Mouse (Mus musculus) liver, embryonic 13.5 days (tissue): Measurements from ENCODE around the gene Odaph. TPM values are rescaled to one million over a fixed set of nuclear protein-coding genes. Genes with fewer than 3 reads are reported as not detected.

Source experiments
- ATAC-seq: fragments of 200-750 bp; cut with Nextera tagmentation; 2 replicates; pipeline ENCODE4 v1.8.0; 2017; ENCODE audit warnings: low read depth, mild to moderate bottlenecking, moderate number of reproducible peaks, moderate library complexity
- DNase-seq: peaks from one replicate; pipeline ENCODE4 v3.0.0; 2022
- H3K27ac ChIP-seq: fragments of 300-500 bp; sonication (generic); 2 replicates; pipeline ENCODE4 v1.5.1; 2015; ENCODE audit warnings: moderate library complexity, mild to moderate bottlenecking, inconsistent platforms
- H3K27me3 ChIP-seq: fragments of 300-500 bp; sonication (generic); 2 replicates; pipeline ENCODE4 v1.6.1; 2015; ENCODE audit warnings: mild to moderate bottlenecking, inconsistent platforms
- H3K36me3 ChIP-seq: fragments of 300-500 bp; sonication (generic); 2 replicates; pipeline ENCODE4 v1.6.1; 2015; ENCODE audit warnings: mild to moderate bottlenecking, inconsistent platforms
- H3K4me1 ChIP-seq: fragments of 300-500 bp; sonication (generic); replicated peaks from 2 replicates; pipeline ENCODE4 v1.6.1; 2015; ENCODE audit warnings: inconsistent platforms
- H3K4me2 ChIP-seq: fragments of 300-500 bp; sonication (generic); 2 replicates; pipeline ENCODE4 v1.6.1; 2015; ENCODE audit warnings: inconsistent platforms, mild to moderate bottlenecking, moderate library complexity
- H3K4me3 ChIP-seq: fragments of 300-500 bp; sonication (generic); replicated peaks from 2 replicates; pipeline ENCODE4 v1.5.1; 2015; ENCODE audit warnings: mild to moderate bottlenecking, inconsistent platforms
- H3K9ac ChIP-seq: fragments of 300-500 bp; sonication (generic); 2 replicates; pipeline ENCODE4 v1.6.1; 2015; ENCODE audit warnings: mild to moderate bottlenecking, inconsistent platforms
- H3K9me3 ChIP-seq: fragments of 300-500 bp; sonication (generic); replicated peaks from 2 replicates; pipeline ENCODE4 v1.6.1; 2016; ENCODE audit warnings: inconsistent platforms
- WGBS: fragments of 180-500 bp; shearing (Covaris S2); methylation state at CpG from one replicate; pipeline ENCODE4 v1.1.7; 2015; ENCODE audit not compliant: insufficient replicate concordance; 5-methylcytosine and 5-hydroxymethylcytosine counted together
- polyA plus RNA-seq: library from polyadenylated mRNA; unstranded; fragments of >200 nt; fragmentation: Nextera tagmentation; extraction: Ambion mirVana; gene quantifications from 2 replicates; pipeline ENCODE4 v1.2.1, GENCODE M21; 2015

Gene Odaph
- polyA plus RNA-seq, 1 experiment from 2014 or later = not detected

GRCm38 (mm10) chr5:91962639-91963440 is 24.4 kb upstream of the Odaph start, which contains the start of gene Rchy1:
Rchy1 (minus strand) TSS chr5:91963068.
- Histone ChIP-seq H3K4me2 (peak within 1 kb of the TSS; percentile 81), H3K9me3 (no peaks in the 10 kb centered on the region), H3K27ac (peak within 1 kb of the TSS; percentile 96), H3K4me3 (peak within 1 kb of the TSS; percentile 83), H3K27me3 (no peaks in the 10 kb centered on the region), H3K36me3 (peaks cover 11% of the 10 kb centered on the region), H3K4me1 (peaks cover 42% of the 10 kb centered on the region), H3K9ac (peak within 1 kb of the TSS; percentile 90)
- ATAC-seq (peak; percentile 90), DNase-seq (peak; percentile 92)
- WGBS = under 1% methylated on average over 65 of the region's 65 CpGs

DNA sequence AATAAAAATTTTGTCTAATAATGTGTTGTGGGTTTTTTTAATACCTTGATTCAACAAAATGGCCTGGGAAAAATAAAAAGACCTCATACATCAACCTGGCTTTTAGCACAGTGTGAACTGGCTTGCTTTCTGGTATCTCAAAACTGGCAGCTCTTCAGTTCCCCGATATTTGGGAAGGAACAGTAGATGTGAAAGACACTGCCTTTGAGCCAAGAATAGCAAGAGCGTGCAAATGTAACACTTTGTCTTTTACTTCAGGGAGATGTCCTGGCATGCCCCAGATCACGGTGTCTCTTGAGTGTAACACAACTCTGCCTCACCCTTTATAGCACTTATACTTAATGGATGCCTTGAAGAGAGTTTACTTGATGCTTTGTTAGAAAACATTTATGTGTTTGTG is 15.2 kb upstream of the Odaph start:
- 72% methylated on average over 3 of the region's 3 CpGs for WGBS
- Histone ChIP-seq H3K27me3 (no peaks in the 10 kb centered on the region), H3K27ac (no peak overlapping the region), H3K36me3 (0 out of 2 replicates have a peak, but pooled peaks cover 4% of the 10 kb centered on the region), H3K4me3 (no peak overlapping the region), H3K9me3 (no peaks in the 10 kb centered on the region), H3K9ac (no peak overlapping the region), H3K4me1 (no peaks in the 10 kb centered on the region), H3K4me2 (no peak overlapping the region)
- no peak for DNase-seq
- ATAC-seq = no peak

GRCm38 (mm10) chr5:91974002-91974401 is 13.3 kb upstream of the Odaph start:
- Histone ChIP-seq H3K36me3 (0 out of 2 replicates have a peak, but pooled peaks cover 4% of the 10 kb centered on the region), H3K4me3 (no peak overlapping the region), H3K9me3 (no peaks in the 10 kb centered on the region), H3K4me2 (no peak overlapping the region), H3K4me1 (no peaks in the 10 kb centered on the region), H3K9ac (no peak overlapping the region), H3K27me3 (no peaks in the 10 kb centered on the region), H3K27ac (no peak overlapping the region)
- ATAC-seq (no peak), DNase-seq (no peak)
- WGBS = 48% methylated on average over 7 of the region's 7 CpGs

DNA sequence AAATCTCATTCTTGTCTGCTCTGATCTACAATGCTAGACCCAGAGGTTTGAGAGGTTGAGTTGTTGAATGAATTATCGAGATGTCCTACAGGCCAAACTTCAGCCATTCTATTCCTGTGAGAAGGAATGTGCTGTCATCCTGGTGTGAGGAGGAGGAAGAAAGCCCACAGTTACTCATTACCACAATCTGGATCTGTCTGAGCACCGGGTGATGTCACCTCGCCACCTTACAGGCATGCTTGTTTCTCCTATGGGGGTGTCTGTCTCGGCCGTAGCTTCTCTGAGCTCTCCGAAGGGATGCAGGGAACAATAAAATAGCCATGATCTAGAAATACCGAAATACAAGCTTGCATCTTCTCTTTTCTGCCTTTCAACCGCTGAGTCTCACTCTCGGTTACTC is 11.5 kb upstream of the Odaph start:
- Histone ChIP-seq H3K9me3 (no peaks in the 10 kb centered on the region), H3K27ac (no peak overlapping the region), H3K36me3 (no peaks in the 10 kb centered on the region), H3K4me2 (no peak overlapping the region), H3K9ac (no peak overlapping the region), H3K4me1 (no peaks in the 10 kb centered on the region), H3K27me3 (no peaks in the 10 kb centered on the region), H3K4me3 (no peak overlapping the region)
- no peak for ATAC-seq
- DNase-seq = no peak
- WGBS = 83% methylated on average over 9 of the region's 9 CpGs

DNA sequence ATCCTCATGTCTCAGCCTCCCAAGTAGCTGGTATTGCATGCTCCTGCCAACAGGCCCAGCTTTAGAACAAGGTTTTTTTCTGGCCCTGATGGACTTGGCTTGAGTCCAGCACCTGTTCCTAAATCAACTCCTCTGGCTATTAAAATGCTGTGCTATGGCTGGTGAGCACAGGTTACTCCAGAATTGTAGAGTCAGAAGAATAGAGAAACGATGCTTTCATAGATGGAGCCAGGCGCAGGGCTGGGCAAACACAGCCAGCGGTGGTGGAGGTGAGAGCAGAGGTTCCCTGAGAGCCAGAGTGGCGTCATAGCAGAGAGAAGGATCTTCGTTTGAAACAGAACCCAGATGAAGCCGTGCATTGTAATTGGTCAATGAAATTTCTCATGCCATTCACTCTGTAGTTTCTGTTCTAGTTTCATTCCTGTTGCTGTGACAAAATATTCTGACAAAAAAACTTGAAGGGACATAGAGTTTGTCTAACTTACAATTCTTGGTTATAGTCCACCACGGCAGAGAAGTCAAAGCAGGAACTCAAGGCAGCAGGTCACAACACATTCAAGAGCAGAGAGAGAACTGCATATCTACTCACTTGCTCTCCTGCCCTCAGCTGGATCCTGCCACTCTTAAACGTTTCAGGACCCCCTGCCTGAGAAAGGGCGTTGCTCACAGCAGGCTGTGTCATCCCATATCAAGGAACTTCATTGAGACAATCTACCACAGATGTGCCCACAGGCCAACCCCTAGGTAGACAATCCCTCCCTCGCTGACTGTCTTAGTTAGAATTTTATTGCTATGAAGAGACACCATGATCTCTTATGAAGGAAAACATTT is 10.5 kb upstream of the Odaph start:
- Histone ChIP-seq H3K9ac (no peak overlapping the region), H3K27me3 (no peaks in the 10 kb centered on the region), H3K4me1 (no peaks in the 10 kb centered on the region), H3K36me3 (no peaks in the 10 kb centered on the region), H3K4me2 (no peak overlapping the region), H3K27ac (no peak overlapping the region), H3K4me3 (no peak overlapping the region), H3K9me3 (no peaks in the 10 kb centered on the region)
- no peak for ATAC-seq
- no peak for DNase-seq
- 59% methylated on average over 10 of the region's 10 CpGs for WGBS

GRCm38 (mm10) chr5:91977397-91977770 is 9.9 kb upstream of the Odaph start:
- Histone ChIP-seq H3K4me3 (no peak overlapping the region), H3K4me2 (no peak overlapping the region), H3K4me1 (no peaks in the 10 kb centered on the region), H3K27ac (no peak overlapping the region), H3K36me3 (no peaks in the 10 kb centered on the region), H3K9ac (no peak overlapping the region), H3K9me3 (no peaks in the 10 kb centered on the region), H3K27me3 (no peaks in the 10 kb centered on the region)
- ATAC-seq = no peak
- WGBS = 40% methylated on average over 2 of the region's 2 CpGs
- DNase-seq = no peak

- Histone ChIP-seq H3K9me3 (no peaks in the 10 kb centered on the region), H3K9ac (no peak overlapping the region), H3K4me3 (no peak overlapping the region), H3K27me3 (no peaks in the 10 kb centered on the region), H3K4me1 (no peaks in the 10 kb centered on the region), H3K27ac (no peak overlapping the region), H3K4me2 (no peak overlapping the region), H3K36me3 (no peaks in the 10 kb centered on the region)
- peak; percentile 45; the same call in 1 of the 2 replicates for ATAC-seq
- DNase-seq = no peak
- WGBS = 70% methylated on average over 11 of the region's 11 CpGs
Measured at GRCm38 (mm10) chr5:91981176-91981840, 6.0 kb upstream of the Odaph start.

GRCm38 (mm10) chr5:91983490-91983889 is 3.8 kb upstream of the Odaph start:
- 46% methylated on average over 2 of the region's 2 CpGs for WGBS
- H3K4me3 ChIP-seq = no peak overlapping the region
- no peak for DNase-seq

DNA sequence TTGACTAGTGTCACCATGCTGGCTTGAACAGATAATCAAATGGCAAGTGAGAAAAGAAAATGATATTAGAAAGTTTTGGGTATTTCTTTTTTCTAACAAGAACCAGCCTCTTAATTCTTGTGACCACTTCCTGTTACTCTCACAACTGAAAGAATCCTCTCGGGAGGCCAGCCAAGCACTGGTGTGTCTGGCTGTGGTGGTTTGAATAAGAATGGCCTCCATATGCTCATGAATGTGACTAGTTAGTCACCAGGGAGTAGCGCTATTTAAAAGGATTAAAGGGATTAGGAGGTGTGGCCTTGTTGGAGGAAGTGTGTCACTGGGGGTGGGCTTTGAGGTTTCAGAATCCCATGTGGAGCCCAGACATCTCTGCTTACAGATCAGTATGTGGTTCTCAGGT is 1.6 kb upstream of the Odaph start:
- Histone ChIP-seq H3K4me1 (no peaks in the 10 kb centered on the region), H3K9ac (no peak overlapping the region), H3K27me3 (no peaks in the 10 kb centered on the region), H3K27ac (no peak overlapping the region), H3K4me3 (no peak overlapping the region), H3K9me3 (no peaks in the 10 kb centered on the region), H3K4me2 (no peak overlapping the region), H3K36me3 (no peaks in the 10 kb centered on the region)
- DNase-seq (no peak), ATAC-seq (no peak)
- WGBS = 49% methylated on average over 2 of the region's 2 CpGs

More at GRCm38 (mm10) chr5:91983490-91983889, 3.8 kb upstream of the Odaph start:
- Histone ChIP-seq H3K27me3 (no peaks in the 10 kb centered on the region), H3K4me2 (no peak overlapping the region), H3K4me1 (no peaks in the 10 kb centered on the region), H3K9me3 (no peaks in the 10 kb centered on the region), H3K27ac (no peak overlapping the region), H3K36me3 (no peaks in the 10 kb centered on the region), H3K9ac (no peak overlapping the region)
- no peak for ATAC-seq

GRCm38 (mm10) chr5:91987799-91988198 is 524 bp downstream of the Odaph start:
- DNase-seq = no peak
- no peaks in the 10 kb centered on the region for H3K4me1 ChIP-seq
- 81% methylated on average over 2 of the region's 2 CpGs for WGBS
- H3K4me2 ChIP-seq = no peak overlapping the region
- H3K27ac ChIP-seq = no peak overlapping the region
- no peak overlapping the region for H3K9ac ChIP-seq
- no peak overlapping the region for H3K4me3 ChIP-seq
- H3K9me3 ChIP-seq = no peaks in the 10 kb centered on the region
- ATAC-seq = no peak
- H3K36me3 ChIP-seq = no peaks in the 10 kb centered on the region
- H3K27me3 ChIP-seq = no peaks in the 10 kb centered on the region

- WGBS = 73% methylated on average over 9 of the region's 9 CpGs
- no peaks in the 10 kb centered on the region for H3K9me3 ChIP-seq
- H3K27ac ChIP-seq = no peak overlapping the region
- no peaks in the 10 kb centered on the region for H3K4me1 ChIP-seq
- no peaks in the 10 kb centered on the region for H3K36me3 ChIP-seq
- no peak for DNase-seq
- no peak overlapping the region for H3K4me3 ChIP-seq
- H3K4me2 ChIP-seq = no peak overlapping the region
- no peak overlapping the region for H3K9ac ChIP-seq
- ATAC-seq = no peak
- no peaks in the 10 kb centered on the region for H3K27me3 ChIP-seq
Measured at GRCm38 (mm10) chr5:91989261-91989660, 2.0 kb downstream of the Odaph start.
